Mouse (Mus musculus) thymus, postnatal 14 days (tissue): ENCODE measurements around the gene Lgals9.

Experiments used
- DNase-seq: peaks from one replicate; pipeline ENCODE4 v3.0.0; 2021

Gene Lgals9

DNA sequence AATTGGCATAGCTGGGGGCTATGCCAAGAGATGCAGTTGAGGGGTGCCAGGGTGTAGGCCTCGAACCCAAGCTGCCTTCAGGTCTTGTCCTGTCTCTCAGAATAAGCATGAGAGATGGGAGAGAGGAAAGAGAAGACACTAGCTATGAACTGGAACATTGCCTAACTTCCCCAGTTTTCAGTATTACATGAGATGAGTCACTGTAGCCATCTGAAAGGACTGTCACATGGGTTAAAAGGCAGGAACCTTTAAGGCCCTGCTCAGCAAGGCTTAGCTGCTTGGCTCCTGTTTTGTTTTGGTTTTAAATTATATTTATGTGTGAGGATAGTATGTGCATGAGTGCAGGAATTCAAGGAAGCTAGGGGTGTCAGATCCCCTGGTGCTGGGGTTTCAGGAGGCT lies 68.3 kb downstream of the Lgals9 start:
- no peak for DNase-seq

DNA sequence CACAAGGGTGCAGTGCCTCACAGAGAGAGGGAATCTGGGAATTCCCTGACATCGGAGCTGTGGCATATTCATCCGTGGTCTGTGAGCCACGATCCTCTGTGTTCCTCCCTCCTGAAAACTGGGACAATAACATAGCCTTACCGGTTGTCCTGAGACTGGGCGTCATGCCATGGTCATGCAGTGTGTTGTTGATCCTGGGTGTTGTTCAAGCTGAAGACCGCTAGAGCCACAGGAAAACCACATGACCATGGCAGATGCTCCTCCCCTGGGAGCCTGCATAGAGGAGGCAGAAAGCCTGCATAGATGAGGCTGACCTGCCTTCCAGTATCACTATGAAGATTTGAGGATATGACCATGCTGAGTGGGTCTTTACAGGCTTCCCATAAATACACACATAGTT lies 69.3 kb downstream of the Lgals9 start:
- DNase-seq = no peak
